Mouse (Mus musculus): ENCODE measurements around the gene Maml3. TPM values are rescaled to one million over a fixed set of nuclear protein-coding genes. Genes with fewer than 3 reads are reported as not detected.

Maml3 gene
- polyA plus RNA-seq, 1 experiment from 2014 or later: 2.9 TPM

DNA sequence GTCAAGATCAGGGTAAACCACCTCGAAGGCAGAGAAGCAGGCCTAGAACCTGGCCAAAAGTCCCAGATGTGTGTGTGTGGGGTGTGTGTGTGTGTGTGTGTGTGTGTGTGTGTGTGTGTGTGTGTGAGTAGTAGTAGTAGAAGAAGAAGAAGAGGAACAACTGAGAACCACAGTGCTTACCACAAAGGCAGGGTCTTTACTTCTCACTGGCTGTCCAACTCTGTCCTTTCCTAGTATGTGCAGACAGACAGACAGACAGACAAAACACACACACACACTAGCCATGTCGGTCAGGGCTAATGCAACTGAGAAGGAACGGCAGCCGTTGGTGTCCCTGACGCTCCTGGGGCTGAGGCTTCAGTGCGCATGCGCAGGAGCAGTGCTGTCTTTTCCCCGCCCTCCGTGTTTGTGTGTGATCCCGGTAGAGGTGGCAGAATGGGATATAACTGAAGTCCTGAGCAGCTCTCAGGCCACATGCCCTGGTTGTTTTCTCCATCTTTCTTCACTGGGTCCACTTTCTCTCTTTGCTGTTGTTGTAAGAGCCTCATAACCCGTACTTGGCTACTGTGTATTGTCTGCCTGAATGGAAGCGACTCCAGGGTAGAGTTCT lies 308.6 kb downstream of the Maml3 start:
- no peaks in the 10 kb centered on the region for H3K36me3 ChIP-seq (ENCODE audit: control insufficient read depth, insufficient read depth, low read length)
- DNase-seq (ENCODE audit: low spot score): peak; percentile 45
- no peak for TF ChIP-seq EP300 (optimal IDR thresholded peaks at IDR 0.05)
- TF ChIP-seq CTCF (IDR thresholded peaks at IDR 0.05; ENCODE audit: low read depth): no peak
- no peaks in the 10 kb centered on the region for H3K27me3 ChIP-seq (ENCODE audit: control insufficient read depth, insufficient read depth, low read length)
- H3K9me3 ChIP-seq (ENCODE audit: control insufficient read depth, low read length): no peaks in the 10 kb centered on the region
- 0 out of 2 replicates have a peak, but pooled peaks cover 4% of the 10 kb centered on the region for H3K4me1 ChIP-seq (replicated peaks; ENCODE audit: control insufficient read depth, insufficient read depth)
- H3K9ac ChIP-seq (ENCODE audit: low read length): no peak overlapping the region
- no peak overlapping the region for H3K4me3 ChIP-seq (ENCODE audit: low read depth, low read length)
- no peak for ATAC-seq (ENCODE audit: low FRiP score, low TSS enrichment)
- H3K4me2 ChIP-seq (replicated peaks; ENCODE audit: low read depth): peak overlapping the region; percentile 43
- no peak overlapping the region for H3K27ac ChIP-seq (replicated peaks)
- 65% methylated on average over 12 of the region's 12 CpGs for WGBS

- Histone ChIP-seq H3K9ac (ENCODE audit: low read length) (no peak overlapping the region), H3K4me2 (replicated peaks; ENCODE audit: low read depth) (no peak overlapping the region), H3K4me1 (replicated peaks; ENCODE audit: control insufficient read depth, insufficient read depth) (peaks cover 4% of the 10 kb centered on the region; the same call in 1 of the 2 replicates), H3K4me3 (ENCODE audit: low read depth, low read length) (no peak overlapping the region), H3K9me3 (ENCODE audit: control insufficient read depth, low read length) (no peaks in the 10 kb centered on the region), H3K27ac (replicated peaks) (no peak overlapping the region), H3K36me3 (ENCODE audit: control insufficient read depth, insufficient read depth, low read length) (no peaks in the 10 kb centered on the region), H3K27me3 (ENCODE audit: control insufficient read depth, insufficient read depth, low read length) (no peaks in the 10 kb centered on the region)
- no peak for TF ChIP-seq EP300 (optimal IDR thresholded peaks at IDR 0.05)
- no peak for TF ChIP-seq CTCF (IDR thresholded peaks at IDR 0.05; ENCODE audit: low read depth)
- ATAC-seq (ENCODE audit: low FRiP score, low TSS enrichment) (no peak), DNase-seq (ENCODE audit: low spot score) (no peak)
- WGBS: 46% methylated on average over 7 of the region's 7 CpGs
Observed at GRCm38 (mm10) chr3:51791542-51791941, 313.3 kb downstream of the Maml3 start.

DNA sequence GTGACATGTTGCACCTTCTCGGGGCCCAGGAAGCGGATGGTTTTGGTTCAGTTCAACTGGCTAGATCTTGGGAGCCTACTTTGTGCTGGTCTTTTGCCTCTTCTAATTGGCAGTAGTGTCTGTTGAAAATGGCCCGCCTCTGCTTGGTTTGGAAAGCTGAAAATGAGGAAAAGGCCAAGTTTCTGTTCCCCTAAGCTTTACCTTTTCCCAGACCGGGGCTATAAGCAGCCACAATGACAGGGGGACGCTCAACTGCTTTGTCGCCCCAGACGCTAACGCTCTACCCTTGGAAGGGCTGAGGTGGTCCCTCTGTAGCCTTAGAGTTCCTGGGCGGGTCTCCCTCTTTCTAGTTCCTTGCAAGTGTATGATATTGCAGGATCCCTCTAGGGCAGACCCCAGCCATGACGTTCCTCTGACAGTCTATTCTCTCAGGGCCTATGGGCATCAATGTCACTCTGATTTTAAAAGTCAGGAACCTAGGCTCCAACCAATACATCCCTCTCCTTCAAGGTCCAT lies 315.4 kb downstream of the Maml3 start:
- WGBS: 69% methylated on average over 10 of the region's 10 CpGs
- H3K9me3 ChIP-seq (ENCODE audit: control insufficient read depth, low read length): no peaks in the 10 kb centered on the region
- no peak for DNase-seq (ENCODE audit: low spot score)
- H3K4me3 ChIP-seq (ENCODE audit: low read depth, low read length): peak overlapping the region; percentile 39
- no peak for ATAC-seq (ENCODE audit: low FRiP score, low TSS enrichment)
- no peak for TF ChIP-seq EP300 (optimal IDR thresholded peaks at IDR 0.05)
- no peak overlapping the region; the same call in 1 of the 2 replicates for H3K9ac ChIP-seq (ENCODE audit: low read length)
- H3K4me1 ChIP-seq (replicated peaks; ENCODE audit: control insufficient read depth, insufficient read depth): peaks cover 4% of the 10 kb centered on the region; the same call in 1 of the 2 replicates
- no peaks in the 10 kb centered on the region for H3K27me3 ChIP-seq (ENCODE audit: control insufficient read depth, insufficient read depth, low read length)
- H3K4me2 ChIP-seq (replicated peaks; ENCODE audit: low read depth): peak overlapping the region; percentile 46
- H3K36me3 ChIP-seq (ENCODE audit: control insufficient read depth, insufficient read depth, low read length): no peaks in the 10 kb centered on the region
- peak overlapping the region; percentile 82 for H3K27ac ChIP-seq (replicated peaks)

DNA sequence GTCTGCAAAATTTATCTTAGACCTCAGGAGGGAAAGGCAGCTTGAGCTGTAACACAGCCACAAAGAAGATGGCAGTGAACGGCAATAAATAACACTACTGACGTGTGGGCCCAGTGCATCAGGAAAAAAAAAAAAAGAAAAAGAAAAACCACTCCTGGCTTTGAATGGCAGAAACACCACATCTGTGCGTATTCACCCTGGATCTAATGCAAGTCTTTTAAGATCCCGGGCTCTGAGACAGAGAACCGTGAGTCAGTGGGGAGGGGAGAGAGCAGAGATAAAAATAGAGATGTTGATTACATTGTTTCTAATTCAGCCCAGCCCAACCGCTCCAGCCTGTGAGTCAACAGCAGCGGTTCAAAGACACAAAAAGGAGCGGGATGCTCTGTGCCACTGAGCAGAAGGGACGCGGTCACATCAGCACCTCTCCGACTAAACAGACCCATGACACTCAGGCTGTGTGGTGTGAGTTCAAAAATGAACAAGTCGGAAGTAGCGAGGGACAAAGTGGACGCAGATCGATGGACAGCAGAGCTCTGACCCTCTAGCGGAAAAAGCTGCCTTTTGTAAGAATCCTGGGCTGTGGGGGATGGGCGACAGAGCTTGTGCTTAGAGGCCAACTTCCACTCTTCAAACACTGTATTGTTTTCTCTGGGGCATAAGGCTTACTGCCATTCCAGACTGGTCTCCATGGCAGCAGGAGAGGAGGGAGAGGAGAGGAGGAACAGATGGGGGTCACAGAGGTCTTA lies 316.1 kb downstream of the Maml3 start:
- Histone ChIP-seq H3K36me3 (ENCODE audit: control insufficient read depth, insufficient read depth, low read length) (no peaks in the 10 kb centered on the region), H3K27ac (replicated peaks) (peak overlapping the region; percentile 82), H3K4me1 (replicated peaks; ENCODE audit: control insufficient read depth, insufficient read depth) (peaks cover 4% of the 10 kb centered on the region; the same call in 1 of the 2 replicates), H3K27me3 (ENCODE audit: control insufficient read depth, insufficient read depth, low read length) (no peaks in the 10 kb centered on the region), H3K9ac (ENCODE audit: low read length) (peak overlapping the region; percentile 48), H3K4me3 (ENCODE audit: low read depth, low read length) (peak overlapping the region; percentile 39), H3K9me3 (ENCODE audit: control insufficient read depth, low read length) (no peaks in the 10 kb centered on the region), H3K4me2 (replicated peaks; ENCODE audit: low read depth) (peak overlapping the region; percentile 46)
- DNase-seq (ENCODE audit: low spot score) (peak; percentile 74), ATAC-seq (ENCODE audit: low FRiP score, low TSS enrichment) (peak; percentile 87)
- WGBS: 2% methylated on average over 17 of the region's 17 CpGs
- TF ChIP-seq CTCF (IDR thresholded peaks at IDR 0.05; ENCODE audit: low read depth): peak; percentile 19; the same call in 1 of the 2 replicates
- no peak for TF ChIP-seq EP300 (optimal IDR thresholded peaks at IDR 0.05)

- no peak for TF ChIP-seq EP300 (optimal IDR thresholded peaks at IDR 0.05)
- TF ChIP-seq CTCF (IDR thresholded peaks at IDR 0.05; ENCODE audit: low read depth): peak; percentile 42
- Histone ChIP-seq H3K27ac (replicated peaks) (no peak overlapping the region), H3K9me3 (ENCODE audit: control insufficient read depth, low read length) (no peaks in the 10 kb centered on the region), H3K27me3 (ENCODE audit: control insufficient read depth, insufficient read depth, low read length) (no peaks in the 10 kb centered on the region), H3K4me3 (ENCODE audit: low read depth, low read length) (no peak overlapping the region), H3K9ac (ENCODE audit: low read length) (no peak overlapping the region), H3K36me3 (ENCODE audit: control insufficient read depth, insufficient read depth, low read length) (no peaks in the 10 kb centered on the region), H3K4me1 (replicated peaks; ENCODE audit: control insufficient read depth, insufficient read depth) (peaks cover 4% of the 10 kb centered on the region; the same call in 1 of the 2 replicates), H3K4me2 (replicated peaks; ENCODE audit: low read depth) (no peak overlapping the region)
- WGBS: 99% methylated on average over 2 of the region's 2 CpGs
- DNase-seq (ENCODE audit: low spot score) (no peak), ATAC-seq (ENCODE audit: low FRiP score, low TSS enrichment) (no peak)
Observed at GRCm38 (mm10) chr3:51787945-51788344, 316.9 kb downstream of the Maml3 start.

DNA sequence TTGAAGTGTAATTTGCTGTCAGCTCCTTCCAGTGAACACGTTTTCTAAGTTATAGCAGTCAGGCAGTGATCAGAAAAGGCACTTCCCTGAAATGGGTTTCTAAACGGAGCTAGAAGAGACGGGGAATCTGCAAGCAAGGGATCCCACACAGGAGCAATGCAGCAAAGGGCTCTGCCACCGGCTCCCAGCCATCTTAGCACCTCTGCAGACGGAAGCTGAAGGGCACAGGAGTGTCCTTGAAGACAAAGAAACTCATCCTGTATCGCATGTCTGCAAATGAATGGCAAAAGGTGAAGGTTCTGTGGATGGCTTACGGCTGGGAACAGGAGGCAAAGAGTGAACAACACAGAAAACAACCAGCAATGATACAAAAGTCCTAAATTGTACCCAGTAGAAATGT lies 319.1 kb downstream of the Maml3 start:
- Histone ChIP-seq H3K9ac (ENCODE audit: low read length) (no peak overlapping the region), H3K4me1 (replicated peaks; ENCODE audit: control insufficient read depth, insufficient read depth) (peaks cover 4% of the 10 kb centered on the region; the same call in 1 of the 2 replicates), H3K27me3 (ENCODE audit: control insufficient read depth, insufficient read depth, low read length) (no peaks in the 10 kb centered on the region), H3K27ac (replicated peaks) (no peak overlapping the region), H3K36me3 (ENCODE audit: control insufficient read depth, insufficient read depth, low read length) (no peaks in the 10 kb centered on the region), H3K4me2 (replicated peaks; ENCODE audit: low read depth) (no peak overlapping the region), H3K4me3 (ENCODE audit: low read depth, low read length) (no peak overlapping the region), H3K9me3 (ENCODE audit: control insufficient read depth, low read length) (no peaks in the 10 kb centered on the region)
- no peak for TF ChIP-seq EP300 (optimal IDR thresholded peaks at IDR 0.05)
- TF ChIP-seq CTCF (IDR thresholded peaks at IDR 0.05; ENCODE audit: low read depth): no peak
- 76% methylated on average over 7 of the region's 7 CpGs for WGBS
- ATAC-seq (ENCODE audit: low FRiP score, low TSS enrichment): no peak
- DNase-seq (ENCODE audit: low spot score): no peak

All from stomach, postnatal 0 days (tissue).